Mouse (Mus musculus) erythroblast, adult 5-6 weeks (primary cell): ENCODE data around the gene Arrb2. TPM values are rescaled to one million over a fixed set of nuclear protein-coding genes. Genes with fewer than 3 reads are reported as not detected.
"Not testable (repeated sequence)": the region's sequence is repeated elsewhere in the genome, so short reads cannot be mapped to it uniquely, and the experiment has no call there.

ENCODE experiments used
- ATAC-seq: replicated peaks from 2 replicates; pipeline ENCODE4 v1.8.0; 2016; ENCODE audit warnings: moderate number of reproducible peaks, mild to moderate bottlenecking, moderate TSS enrichment, inconsistent platforms; ENCODE audit not compliant: poor library complexity, low FRiP score, severe bottlenecking
- total RNA-seq, 2 experiments: library from RNA; stranded (forward) in 1 of 2; stranded (reverse) in 1 of 2; fragments of 150-400 nt in 1 of 2; fragments of 200-764, 138-1000 nt in 1 of 2; gene quantifications; 2 replicates each; pipeline versions ENCODE4 v1.2.3 to v1.2.4; 2015 to 2017; ENCODE audit warnings: low replicate concordance in 2 of 2

Gene Arrb2
- total RNA-seq (2015; ENCODE audit: low replicate concordance) = 37.4 and 64.9 TPM in 2 replicates
- total RNA-seq (2017; ENCODE audit: low replicate concordance) = 37.1 and 38.1 TPM in 2 replicates

GRCm38 (mm10) chr11:70432048-70432894 lies at the start of gene Arrb2:
Gene Arrb2, plus strand, starts transcription at chr11:70432635.
- peak; percentile 90 for ATAC-seq

GRCm38 (mm10) chr11:70384136-70384535 lies 48.3 kb upstream of the Arrb2 start:
- ATAC-seq = no peak

- no peak for ATAC-seq
Measured at GRCm38 (mm10) chr11:70387436-70387835, 45.0 kb upstream of the Arrb2 start.

- no peak for ATAC-seq
Measured at GRCm38 (mm10) chr11:70389421-70389820, 43.0 kb upstream of the Arrb2 start.

- ATAC-seq = no peak
Measured at GRCm38 (mm10) chr11:70403598-70403997, 28.8 kb upstream of the Arrb2 start.

- ATAC-seq = peak; percentile 87
Measured at GRCm38 (mm10) chr11:70409594-70410296, 22.7 kb upstream of the Arrb2 start, which contains the start of gene Pelp1. Gene Pelp1, minus strand, starts transcription at chr11:70410031.

- peak; percentile 42 for ATAC-seq
Measured at GRCm38 (mm10) chr11:70410297-70410643, 22.2 kb upstream of the Arrb2 start.

GRCm38 (mm10) chr11:70412591-70412990 lies 19.8 kb upstream of the Arrb2 start:
- no peak for ATAC-seq

GRCm38 (mm10) chr11:70413961-70414360 lies 18.5 kb upstream of the Arrb2 start:
- peak; percentile 47 for ATAC-seq

- no peak for ATAC-seq
Measured at GRCm38 (mm10) chr11:70418199-70418598, 14.2 kb upstream of the Arrb2 start.

GRCm38 (mm10) chr11:70419486-70419885 lies 12.9 kb upstream of the Arrb2 start:
- ATAC-seq = no peak

GRCm38 (mm10) chr11:70426598-70426997 lies 5.8 kb upstream of the Arrb2 start:
- not testable (repeated sequence) for ATAC-seq

- no peak for ATAC-seq
Measured at GRCm38 (mm10) chr11:70431574-70431973, 861 bp upstream of the Arrb2 start.

- peak; percentile 20 for ATAC-seq
Measured at GRCm38 (mm10) chr11:70432895-70433568, 597 bp downstream of the Arrb2 start.

- no peak for ATAC-seq
Measured at GRCm38 (mm10) chr11:70433569-70433943, 1.1 kb downstream of the Arrb2 start.

- no peak for ATAC-seq
Measured at GRCm38 (mm10) chr11:70433951-70434350, 1.5 kb downstream of the Arrb2 start.

GRCm38 (mm10) chr11:70435476-70435875 lies 3.0 kb downstream of the Arrb2 start:
- no peak for ATAC-seq

GRCm38 (mm10) chr11:70437426-70437825 lies 5.0 kb downstream of the Arrb2 start:
- ATAC-seq = no peak

- ATAC-seq = no peak
Measured at GRCm38 (mm10) chr11:70438728-70439374, 6.4 kb downstream of the Arrb2 start.

GRCm38 (mm10) chr11:70440637-70441036 lies 8.2 kb downstream of the Arrb2 start:
- ATAC-seq = no peak
